Mouse (Mus musculus): ENCODE measurements around the gene Opn5. TPM values are rescaled to one million over a fixed set of nuclear protein-coding genes. Genes with fewer than 3 reads are reported as not detected.

Opn5 gene
- polyA plus RNA-seq, 1 experiment from 2014 or later: not detected

DNA sequence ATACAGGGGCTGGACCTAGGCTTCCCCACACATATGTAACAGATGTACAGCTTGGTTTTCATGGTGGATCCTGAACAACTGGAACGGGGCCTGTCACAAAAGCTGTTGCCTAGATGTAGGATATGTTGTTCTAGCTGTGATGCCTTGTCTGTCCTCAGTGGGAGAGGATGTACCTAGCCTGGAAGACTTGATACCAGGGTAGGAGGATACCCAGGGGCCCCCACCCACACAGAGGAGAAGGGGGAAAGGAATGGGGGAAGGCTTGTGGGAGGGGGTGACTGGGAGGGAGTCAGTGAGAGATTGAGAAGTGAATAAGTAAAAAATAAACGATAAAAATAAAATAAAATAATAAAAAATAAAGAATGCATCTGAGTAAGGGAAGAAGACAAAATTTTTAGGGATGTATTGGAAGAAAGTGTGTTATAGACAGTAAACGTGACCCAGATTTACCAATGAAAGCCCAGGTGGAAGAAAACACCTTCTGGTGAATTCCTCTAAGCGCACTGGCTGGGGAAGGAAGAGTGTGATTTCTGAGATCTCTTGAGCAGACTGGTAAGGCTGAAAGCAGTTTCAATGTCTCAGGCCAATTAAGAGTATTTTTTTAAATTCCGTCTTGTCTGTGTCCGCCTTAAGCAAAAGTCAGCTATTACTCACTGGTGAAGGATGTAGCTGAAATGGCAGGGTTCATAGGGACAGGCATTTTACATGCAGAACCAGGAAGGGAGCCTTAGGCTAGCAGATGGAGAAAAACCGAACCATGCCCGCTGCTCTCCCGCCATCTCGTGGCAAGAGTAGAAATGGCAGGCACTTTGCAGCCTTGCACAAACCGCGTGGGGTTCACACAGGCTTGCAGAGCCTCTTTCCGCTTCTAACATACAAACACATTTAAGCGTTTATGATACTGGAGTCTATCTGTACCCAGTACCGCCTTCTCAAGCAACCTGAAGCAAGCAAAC, 8.1 kb downstream of the Opn5 start:
- H3K36me3 ChIP-seq (ENCODE audit: control insufficient read depth, insufficient read depth, low read length): no peaks in the 10 kb centered on the region
- H3K4me3 ChIP-seq (ENCODE audit: low read depth, low read length): no peak overlapping the region
- no peaks in the 10 kb centered on the region for H3K4me1 ChIP-seq (replicated peaks; ENCODE audit: control insufficient read depth, insufficient read depth)
- DNase-seq (ENCODE audit: low spot score) (peak; percentile 77), ATAC-seq (ENCODE audit: low FRiP score, low TSS enrichment) (peak; percentile 57; the same call in 1 of the 2 replicates)
- no peak overlapping the region for H3K27ac ChIP-seq (replicated peaks)
- 24% methylated on average over 15 of the region's 15 CpGs for WGBS
- no peak overlapping the region for H3K4me2 ChIP-seq (replicated peaks; ENCODE audit: low read depth)
- H3K27me3 ChIP-seq (ENCODE audit: control insufficient read depth, insufficient read depth, low read length): no peaks in the 10 kb centered on the region
- TF ChIP-seq CTCF (IDR thresholded peaks at IDR 0.05; ENCODE audit: low read depth) (peak; percentile 98), EP300 (optimal IDR thresholded peaks at IDR 0.05) (no peak)
- no peaks in the 10 kb centered on the region for H3K9me3 ChIP-seq (ENCODE audit: control insufficient read depth, low read length)
- no peak overlapping the region for H3K9ac ChIP-seq (ENCODE audit: low read length)

DNA sequence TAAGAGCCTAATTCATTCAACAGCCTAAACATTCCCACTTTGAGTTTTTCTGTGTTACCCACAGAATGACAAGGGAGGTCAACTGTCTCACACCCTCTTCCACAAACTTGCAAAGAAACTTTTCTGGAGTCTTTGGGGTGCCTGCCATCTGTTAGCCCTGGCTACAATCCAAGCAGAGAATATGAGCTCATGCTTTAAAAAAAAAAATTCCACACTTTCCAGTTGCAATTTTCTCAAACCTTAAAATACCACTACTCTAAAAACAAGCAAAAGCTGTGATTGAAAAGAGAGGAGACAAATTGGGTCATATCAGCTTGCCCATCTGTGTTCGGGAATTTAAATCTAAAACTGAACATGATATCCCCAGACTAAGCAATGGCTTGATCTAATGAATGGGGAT, 24.7 kb downstream of the Opn5 start:
- H3K9me3 ChIP-seq (ENCODE audit: control insufficient read depth, low read length): no peaks in the 10 kb centered on the region
- DNase-seq (ENCODE audit: low spot score): no peak
- no peak overlapping the region for H3K4me2 ChIP-seq (replicated peaks; ENCODE audit: low read depth)
- H3K36me3 ChIP-seq (ENCODE audit: control insufficient read depth, insufficient read depth, low read length): no peaks in the 10 kb centered on the region
- 59% methylated on average over 1 of the region's 1 CpGs for WGBS
- no peak for ATAC-seq (ENCODE audit: low FRiP score, low TSS enrichment)
- H3K4me1 ChIP-seq (replicated peaks; ENCODE audit: control insufficient read depth, insufficient read depth): no peaks in the 10 kb centered on the region
- no peak overlapping the region for H3K27ac ChIP-seq (replicated peaks)
- H3K4me3 ChIP-seq (ENCODE audit: low read depth, low read length): no peak overlapping the region
- TF ChIP-seq EP300 (optimal IDR thresholded peaks at IDR 0.05) (no peak), CTCF (IDR thresholded peaks at IDR 0.05; ENCODE audit: low read depth) (no peak)
- no peak overlapping the region for H3K9ac ChIP-seq (ENCODE audit: low read length)
- H3K27me3 ChIP-seq (ENCODE audit: control insufficient read depth, insufficient read depth, low read length): no peaks in the 10 kb centered on the region

DNA sequence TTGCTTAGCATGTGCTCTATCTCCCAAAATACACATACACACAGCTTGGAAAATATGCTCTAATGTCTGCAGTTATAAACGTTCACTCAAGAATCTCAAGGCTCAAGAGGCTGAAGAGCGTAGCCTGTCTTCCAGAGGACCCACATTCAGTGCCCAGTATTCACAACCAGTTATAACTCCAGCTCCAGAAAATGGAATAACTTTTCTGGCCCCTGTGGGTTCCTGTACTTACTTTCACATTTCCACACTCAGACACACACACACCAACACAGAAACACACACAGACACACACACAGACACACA, 28.2 kb downstream of the Opn5 start:
- Histone ChIP-seq H3K4me3 (ENCODE audit: low read depth, low read length) (no peak overlapping the region), H3K27me3 (ENCODE audit: control insufficient read depth, insufficient read depth, low read length) (no peaks in the 10 kb centered on the region), H3K36me3 (ENCODE audit: control insufficient read depth, insufficient read depth, low read length) (no peaks in the 10 kb centered on the region), H3K27ac (replicated peaks) (no peak overlapping the region), H3K4me2 (replicated peaks; ENCODE audit: low read depth) (no peak overlapping the region), H3K4me1 (replicated peaks; ENCODE audit: control insufficient read depth, insufficient read depth) (no peaks in the 10 kb centered on the region), H3K9me3 (ENCODE audit: control insufficient read depth, low read length) (no peaks in the 10 kb centered on the region), H3K9ac (ENCODE audit: low read length) (no peak overlapping the region)
- no peak for TF ChIP-seq CTCF (IDR thresholded peaks at IDR 0.05; ENCODE audit: low read depth)
- TF ChIP-seq EP300 (optimal IDR thresholded peaks at IDR 0.05): no peak
- DNase-seq (ENCODE audit: low spot score): no peak
- no peak for ATAC-seq (ENCODE audit: low FRiP score, low TSS enrichment)
- 64% methylated on average over 2 of the region's 2 CpGs for WGBS

DNA sequence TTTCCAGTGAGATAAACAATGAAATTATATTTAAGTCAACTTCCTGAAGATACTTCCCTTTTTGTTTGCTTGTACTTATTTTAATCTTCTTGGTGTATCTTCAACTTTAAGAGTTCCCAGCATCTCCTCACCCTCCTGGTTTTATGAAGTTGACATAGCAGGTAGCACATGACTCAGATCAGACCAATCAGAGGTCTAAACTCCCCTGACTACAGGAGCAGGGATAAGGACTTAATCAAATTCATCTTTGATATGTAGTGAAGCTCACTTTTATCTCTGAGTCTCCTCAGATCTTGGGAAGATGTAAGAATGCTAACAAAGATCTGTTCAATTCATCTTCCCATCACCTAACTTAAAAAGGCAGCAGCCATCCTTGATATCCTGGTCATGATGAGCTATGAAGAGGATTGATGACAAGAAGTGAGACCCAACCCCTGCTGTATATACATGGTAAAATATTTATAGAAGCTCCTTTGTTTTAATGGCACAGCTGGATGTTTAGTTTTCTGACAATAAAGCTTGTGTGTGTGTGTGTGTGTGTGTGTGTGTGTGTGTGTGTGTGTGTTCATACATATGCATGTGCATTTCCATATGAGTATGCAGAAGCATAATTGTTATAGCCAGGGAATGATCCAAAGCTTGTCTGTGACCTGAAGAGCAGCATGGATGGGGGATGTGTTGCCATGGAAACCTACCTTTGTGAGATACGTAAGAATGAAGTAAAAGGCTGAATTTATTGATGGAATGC, 28.7 kb downstream of the Opn5 start:
- no peak for TF ChIP-seq EP300 (optimal IDR thresholded peaks at IDR 0.05)
- no peak for TF ChIP-seq CTCF (IDR thresholded peaks at IDR 0.05; ENCODE audit: low read depth)
- WGBS: 35% methylated on average over 1 of the region's 1 CpGs
- Histone ChIP-seq H3K9me3 (ENCODE audit: control insufficient read depth, low read length) (no peaks in the 10 kb centered on the region), H3K4me2 (replicated peaks; ENCODE audit: low read depth) (no peak overlapping the region), H3K27me3 (ENCODE audit: control insufficient read depth, insufficient read depth, low read length) (no peaks in the 10 kb centered on the region), H3K4me3 (ENCODE audit: low read depth, low read length) (no peak overlapping the region), H3K4me1 (replicated peaks; ENCODE audit: control insufficient read depth, insufficient read depth) (no peaks in the 10 kb centered on the region), H3K36me3 (ENCODE audit: control insufficient read depth, insufficient read depth, low read length) (no peaks in the 10 kb centered on the region), H3K9ac (ENCODE audit: low read length) (no peak overlapping the region), H3K27ac (replicated peaks) (no peak overlapping the region)
- DNase-seq (ENCODE audit: low spot score) (no peak), ATAC-seq (ENCODE audit: low FRiP score, low TSS enrichment) (no peak)

DNA sequence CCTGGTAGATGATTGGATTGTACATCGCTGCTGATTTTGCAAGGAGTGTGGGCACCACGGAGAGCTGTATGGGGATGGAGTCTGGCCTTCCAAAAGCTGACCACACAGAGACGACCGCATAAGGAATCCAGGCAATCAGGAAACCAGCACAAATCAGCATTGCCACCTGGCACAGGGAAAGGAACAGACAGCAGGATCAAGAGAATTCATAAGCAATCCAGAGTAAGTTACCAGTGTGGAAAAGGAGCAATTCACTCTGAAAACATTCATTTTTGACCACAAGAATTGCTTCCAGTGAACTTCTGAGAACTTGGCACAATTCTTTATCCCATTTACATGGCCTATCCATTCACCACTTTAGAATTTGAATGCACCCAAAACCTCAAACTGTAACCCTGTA, 30.6 kb downstream of the Opn5 start:
- Histone ChIP-seq H3K9me3 (ENCODE audit: control insufficient read depth, low read length) (no peaks in the 10 kb centered on the region), H3K27ac (replicated peaks) (no peak overlapping the region), H3K9ac (ENCODE audit: low read length) (no peak overlapping the region), H3K27me3 (ENCODE audit: control insufficient read depth, insufficient read depth, low read length) (no peaks in the 10 kb centered on the region), H3K4me1 (replicated peaks; ENCODE audit: control insufficient read depth, insufficient read depth) (no peaks in the 10 kb centered on the region), H3K4me3 (ENCODE audit: low read depth, low read length) (no peak overlapping the region), H3K4me2 (replicated peaks; ENCODE audit: low read depth) (no peak overlapping the region), H3K36me3 (ENCODE audit: control insufficient read depth, insufficient read depth, low read length) (no peaks in the 10 kb centered on the region)
- 76% methylated on average over 4 of the region's 4 CpGs for WGBS
- TF ChIP-seq EP300 (optimal IDR thresholded peaks at IDR 0.05): no peak
- no peak for TF ChIP-seq CTCF (IDR thresholded peaks at IDR 0.05; ENCODE audit: low read depth)
- DNase-seq (ENCODE audit: low spot score): no peak
- no peak for ATAC-seq (ENCODE audit: low FRiP score, low TSS enrichment)

DNA sequence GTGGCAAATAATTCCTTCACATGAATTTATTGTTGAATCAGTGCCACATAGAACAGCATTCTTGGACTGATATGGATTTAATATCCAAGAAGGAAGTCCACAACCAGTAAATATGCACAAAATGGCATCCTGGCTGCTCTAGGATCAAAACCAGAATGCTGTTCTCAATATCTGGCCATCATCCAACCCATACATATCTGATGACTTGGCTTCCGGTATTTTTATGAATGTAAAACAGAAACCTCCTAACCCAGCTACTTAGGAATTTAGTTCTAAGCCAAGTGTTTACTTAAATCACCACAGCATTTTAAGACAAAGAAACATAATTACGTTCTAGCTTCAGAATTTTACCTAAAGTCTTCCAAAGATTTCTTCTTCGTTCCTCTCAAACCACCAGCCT, 31.0 kb downstream of the Opn5 start:
- no peak overlapping the region for H3K4me3 ChIP-seq (ENCODE audit: low read depth, low read length)
- no peak overlapping the region for H3K9ac ChIP-seq (ENCODE audit: low read length)
- no peak for TF ChIP-seq EP300 (optimal IDR thresholded peaks at IDR 0.05)
- no peak for TF ChIP-seq CTCF (IDR thresholded peaks at IDR 0.05; ENCODE audit: low read depth)
- H3K27ac ChIP-seq (replicated peaks): no peak overlapping the region
- no peaks in the 10 kb centered on the region for H3K27me3 ChIP-seq (ENCODE audit: control insufficient read depth, insufficient read depth, low read length)
- no peaks in the 10 kb centered on the region for H3K9me3 ChIP-seq (ENCODE audit: control insufficient read depth, low read length)
- ATAC-seq (ENCODE audit: low FRiP score, low TSS enrichment) (no peak), DNase-seq (ENCODE audit: low spot score) (no peak)
- 49% methylated on average over 3 of the region's 3 CpGs for WGBS
- no peaks in the 10 kb centered on the region for H3K36me3 ChIP-seq (ENCODE audit: control insufficient read depth, insufficient read depth, low read length)
- no peaks in the 10 kb centered on the region for H3K4me1 ChIP-seq (replicated peaks; ENCODE audit: control insufficient read depth, insufficient read depth)
- no peak overlapping the region for H3K4me2 ChIP-seq (replicated peaks; ENCODE audit: low read depth)
